ENCODE assay signal across 18 mouse cellular contexts in genomic region chr3:84955011-84955775, GRCm38 (mm10).
DNase-seq lines count a peak whose midpoint lies in the region; ATAC-seq and TF ChIP-seq lines count a peak whose summit lies in the region.
"Had no signal": no experiment of that assay in that cellular context is flagged by ENCODE, and none has a peak within 500 bp of the region (broad histone marks: within the 10 kb centered on the region; RNA-seq: fewer than 3 reads in every experiment).

No protein-coding gene starts in this region.

- H3K27ac ChIP-seq in hindbrain, embryonic 13.5 days, result no peak overlapping the region
- H3K27ac ChIP-seq in hindbrain, embryonic 10.5 days, result no peak overlapping the region
- H3K27ac ChIP-seq in forebrain, embryonic 13.5 days, result no peak overlapping the region
- H3K27ac ChIP-seq in hindbrain, embryonic 16.5 days (ENCODE audit: low read depth, low read length), result no peak overlapping the region
- no peak overlapping the region for H3K27ac ChIP-seq in intestine, embryonic 15.5 days
- H3K27ac ChIP-seq: embryonic facial prominence, embryonic 13.5 days; heart, embryonic 15.5 days; stomach, embryonic 15.5 days had no signal

- peak overlapping the region; percentile 27 for H3K4me2 ChIP-seq in hindbrain, embryonic 13.5 days
- H3K4me2 ChIP-seq in forebrain, embryonic 13.5 days, result peak overlapping the region; percentile 47
- peak overlapping the region; percentile 37 for H3K4me2 ChIP-seq in hindbrain, embryonic 16.5 days (ENCODE audit: low read length)
- no peak overlapping the region for H3K4me2 ChIP-seq in intestine, embryonic 15.5 days (replicated peaks)
- H3K4me2 ChIP-seq: embryonic facial prominence, embryonic 13.5 days; heart, embryonic 15.5 days; stomach, embryonic 15.5 days had no signal

- no peak for TF ChIP-seq POLR2A in lung, adult 2 months (IDR thresholded peaks at IDR 0.05; ENCODE audit: borderline replicate concordance, extremely low read depth, low read depth, low read length)

- ATAC-seq in hindbrain, embryonic 13.5 days (ENCODE audit: low FRiP score), result no peak
- ATAC-seq in forebrain, embryonic 13.5 days, result no peak
- ATAC-seq in hindbrain, embryonic 16.5 days, result no peak
- ATAC-seq in intestine, embryonic 15.5 days, result no peak

- H3K9ac ChIP-seq in hindbrain, embryonic 13.5 days, result no peak overlapping the region
- H3K9ac ChIP-seq in forebrain, embryonic 13.5 days, result no peak overlapping the region
- H3K9ac ChIP-seq in hindbrain, embryonic 16.5 days (ENCODE audit: low read depth, low read length), result no peak overlapping the region
- H3K9ac ChIP-seq in intestine, embryonic 15.5 days, result no peak overlapping the region
- H3K9ac ChIP-seq: embryonic facial prominence, embryonic 13.5 days; heart, embryonic 15.5 days; stomach, embryonic 15.5 days had no signal

- TF ChIP-seq CTCF in lung, adult 2 months (IDR thresholded peaks at IDR 0.05; ENCODE audit: insufficient read depth, low read length), result no peak

- 61% methylated on average over 8 of the region's 8 CpGs for WGBS in hindbrain, embryonic 13.5 days
- WGBS in hindbrain, embryonic 10.5 days, result 79% methylated on average over 8 of the region's 8 CpGs
- WGBS in forebrain, embryonic 13.5 days, result 32% methylated on average over 8 of the region's 8 CpGs
- 54% methylated on average over 8 of the region's 8 CpGs for WGBS in hindbrain, embryonic 16.5 days
- 86% methylated on average over 8 of the region's 8 CpGs for WGBS in intestine, embryonic 15.5 days
- WGBS in lung, adult 2 months, result 88% methylated on average over 8 of the region's 8 CpGs

- peaks cover 10% of the 10 kb centered on the region for H3K4me1 ChIP-seq in hindbrain, embryonic 13.5 days (replicated peaks)
- H3K4me1 ChIP-seq in hindbrain, embryonic 10.5 days (replicated peaks), result peaks cover 36% of the 10 kb centered on the region
- peaks cover 14% of the 10 kb centered on the region; the same call in 1 of the 2 replicates for H3K4me1 ChIP-seq in forebrain, embryonic 13.5 days
- peaks cover 2% of the 10 kb centered on the region for H3K4me1 ChIP-seq in hindbrain, embryonic 16.5 days (ENCODE audit: control insufficient read depth, insufficient read depth, low read depth, low read length)
- no peaks in the 10 kb centered on the region for H3K4me1 ChIP-seq in intestine, embryonic 15.5 days (replicated peaks)
- H3K4me1 ChIP-seq in lung, adult 2 months (ENCODE audit: control insufficient read depth, insufficient read depth, low read length), result peaks cover 5% of the 10 kb centered on the region
- H3K4me1 ChIP-seq: embryonic facial prominence, embryonic 13.5 days; stomach, embryonic 15.5 days had no signal

- H3K4me3 ChIP-seq in hindbrain, embryonic 13.5 days, result 0 out of 2 replicates have a peak overlapping the region, but pooled peaks have one; percentile 5
- no peak overlapping the region for H3K4me3 ChIP-seq in hindbrain, embryonic 10.5 days
- H3K4me3 ChIP-seq in forebrain, embryonic 13.5 days, result peak overlapping the region; percentile 19
- peak overlapping the region; percentile 19 for H3K4me3 ChIP-seq in hindbrain, embryonic 16.5 days (ENCODE audit: low read length)
- H3K4me3 ChIP-seq in intestine, embryonic 15.5 days (replicated peaks), result no peak overlapping the region
- H3K4me3 ChIP-seq in lung, adult 2 months (replicated peaks; ENCODE audit: extremely low read depth, low read depth, low read length), result no peak overlapping the region
- H3K4me3 ChIP-seq: embryonic facial prominence, embryonic 13.5 days; heart, embryonic 15.5 days; stomach, embryonic 15.5 days had no signal

- no peaks in the 10 kb centered on the region for H3K9me3 ChIP-seq in hindbrain, embryonic 13.5 days
- H3K9me3 ChIP-seq in hindbrain, embryonic 10.5 days, result no peaks in the 10 kb centered on the region
- H3K9me3 ChIP-seq in forebrain, embryonic 13.5 days (replicated peaks), result no peaks in the 10 kb centered on the region
- H3K9me3 ChIP-seq in hindbrain, embryonic 16.5 days (ENCODE audit: control insufficient read depth, low read length), result no peaks in the 10 kb centered on the region
- no peaks in the 10 kb centered on the region for H3K9me3 ChIP-seq in intestine, embryonic 15.5 days
- H3K9me3 ChIP-seq: embryonic facial prominence, embryonic 13.5 days; heart, embryonic 15.5 days; stomach, embryonic 15.5 days had no signal

- H3K36me3 ChIP-seq in hindbrain, embryonic 13.5 days, result peaks cover 6% of the 10 kb centered on the region
- H3K36me3 ChIP-seq in hindbrain, embryonic 10.5 days, result peaks cover 11% of the 10 kb centered on the region; the same call in 1 of the 2 replicates
- peaks cover 8% of the 10 kb centered on the region for H3K36me3 ChIP-seq in forebrain, embryonic 13.5 days (ENCODE audit: poor library complexity, severe bottlenecking)
- H3K36me3 ChIP-seq in hindbrain, embryonic 16.5 days (ENCODE audit: control insufficient read depth, insufficient read depth, low read length), result no peaks in the 10 kb centered on the region; the same call in 1 of the 2 replicates
- H3K36me3 ChIP-seq in intestine, embryonic 15.5 days, result peaks cover 5% of the 10 kb centered on the region; the same call in 1 of the 2 replicates
- H3K36me3 ChIP-seq: stomach, embryonic 15.5 days had no signal

- no peak for DNase-seq in hindbrain, embryonic 10.5 days (ENCODE audit: low spot score)
- peak; percentile 23 for DNase-seq in Muller cell, postnatal 12 days (ENCODE audit: inconsistent ontology term)
- no peak for DNase-seq in lung, adult 2 months
- DNase-seq: gastrocnemius, postnatal 25 days; kidney, adult 11 months; layer of hippocampus, postnatal 36 days; left cerebral cortex, postnatal 4 days; liver; lung, postnatal 10 days; right cerebral cortex, postnatal 25 days; thymus, adult 18-20 months had no signal

- no peaks in the 10 kb centered on the region for H3K27me3 ChIP-seq in hindbrain, embryonic 13.5 days
- H3K27me3 ChIP-seq in hindbrain, embryonic 10.5 days (ENCODE audit: insufficient read depth, poor library complexity, severe bottlenecking), result no peaks in the 10 kb centered on the region
- H3K27me3 ChIP-seq in forebrain, embryonic 13.5 days, result no peaks in the 10 kb centered on the region
- no peaks in the 10 kb centered on the region for H3K27me3 ChIP-seq in hindbrain, embryonic 16.5 days (replicated peaks; ENCODE audit: control insufficient read depth, insufficient read depth, low read length)
- H3K27me3 ChIP-seq in intestine, embryonic 15.5 days (replicated peaks), result no peaks in the 10 kb centered on the region
- H3K27me3 ChIP-seq: embryonic facial prominence, embryonic 13.5 days; heart, embryonic 15.5 days; stomach, embryonic 15.5 days had no signal

Comparison
In these comparisons a context has a peak if more than half of its experiments do, and no peak if none do; other contexts are left out.
1. H3K4me3 ChIP-seq: peak in hindbrain, embryonic 13.5 days (single experiment), forebrain, embryonic 13.5 days (single experiment) and hindbrain, embryonic 16.5 days (single experiment); none in hindbrain, embryonic 10.5 days (single experiment), intestine, embryonic 15.5 days (single experiment) and lung, adult 2 months (single experiment).